Mouse (Mus musculus): Measurements from ENCODE around the gene Sdad1. TPM values are rescaled to one million over a fixed set of nuclear protein-coding genes. Genes with fewer than 3 reads are reported as not detected.

Sdad1 gene
- polyA plus RNA-seq, 1 experiment from 2014 or later = 37.4 TPM

- no peak for ATAC-seq (ENCODE audit: low read depth)
- no peak overlapping the region for H3K4me2 ChIP-seq (ENCODE audit: low read depth, low read length)
- H3K4me3 ChIP-seq (ENCODE audit: low read depth, low read length) = no peak overlapping the region
- 94% methylated on average over 3 of the region's 3 CpGs for WGBS
- no peaks in the 10 kb centered on the region for H3K27me3 ChIP-seq (ENCODE audit: control insufficient read depth, insufficient read depth, low read length)
- H3K9me3 ChIP-seq (ENCODE audit: control insufficient read depth, low read length) = no peaks in the 10 kb centered on the region
- no peak overlapping the region for H3K27ac ChIP-seq (ENCODE audit: low read depth, low read length)
- H3K4me1 ChIP-seq (ENCODE audit: control insufficient read depth, insufficient read depth, low read length) = no peaks in the 10 kb centered on the region
- no peaks in the 10 kb centered on the region for H3K36me3 ChIP-seq (ENCODE audit: control insufficient read depth, insufficient read depth, low read length)
- no peak overlapping the region for H3K9ac ChIP-seq (replicated peaks; ENCODE audit: low read depth, low read length)
Observed at GRCm38 (mm10) chr5:92336743-92337142, 26.5 kb upstream of the Sdad1 start.

- no peaks in the 10 kb centered on the region for H3K4me1 ChIP-seq (ENCODE audit: control insufficient read depth, insufficient read depth, low read length)
- no peak overlapping the region for H3K4me3 ChIP-seq (ENCODE audit: low read depth, low read length)
- no peaks in the 10 kb centered on the region for H3K27me3 ChIP-seq (ENCODE audit: control insufficient read depth, insufficient read depth, low read length)
- H3K9ac ChIP-seq (replicated peaks; ENCODE audit: low read depth, low read length) = no peak overlapping the region
- no peak for ATAC-seq (ENCODE audit: low read depth)
- WGBS = 70% methylated on average over 9 of the region's 9 CpGs
- H3K27ac ChIP-seq (ENCODE audit: low read depth, low read length) = no peak overlapping the region
- H3K4me2 ChIP-seq (ENCODE audit: low read depth, low read length) = no peak overlapping the region
- no peaks in the 10 kb centered on the region for H3K9me3 ChIP-seq (ENCODE audit: control insufficient read depth, low read length)
- H3K36me3 ChIP-seq (ENCODE audit: control insufficient read depth, insufficient read depth, low read length) = no peaks in the 10 kb centered on the region
Observed at GRCm38 (mm10) chr5:92332359-92332840, 22.1 kb upstream of the Sdad1 start.

GRCm38 (mm10) chr5:92331635-92332338 is 21.5 kb upstream of the Sdad1 start, which contains the start of gene Art3:
Art3 (plus strand) TSS chr5:92331827.
- no peaks in the 10 kb centered on the region for H3K4me1 ChIP-seq (ENCODE audit: control insufficient read depth, insufficient read depth, low read length)
- 93% methylated on average over 17 of the region's 17 CpGs for WGBS
- H3K27me3 ChIP-seq (ENCODE audit: control insufficient read depth, insufficient read depth, low read length) = no peaks in the 10 kb centered on the region
- H3K9ac ChIP-seq (replicated peaks; ENCODE audit: low read depth, low read length) = no peak within 1 kb of the TSS
- H3K4me3 ChIP-seq (ENCODE audit: low read depth, low read length) = no peak within 1 kb of the TSS
- no peaks in the 10 kb centered on the region for H3K36me3 ChIP-seq (ENCODE audit: control insufficient read depth, insufficient read depth, low read length)
- no peak within 1 kb of the TSS for H3K27ac ChIP-seq (ENCODE audit: low read depth, low read length)
- H3K9me3 ChIP-seq (ENCODE audit: control insufficient read depth, low read length) = no peaks in the 10 kb centered on the region
- no peak within 1 kb of the TSS for H3K4me2 ChIP-seq (ENCODE audit: low read depth, low read length)
- ATAC-seq (ENCODE audit: low read depth) = no peak

- Histone ChIP-seq H3K9ac (replicated peaks; ENCODE audit: low read depth, low read length) (no peak overlapping the region), H3K9me3 (ENCODE audit: control insufficient read depth, low read length) (no peaks in the 10 kb centered on the region), H3K4me2 (ENCODE audit: low read depth, low read length) (no peak overlapping the region), H3K4me1 (ENCODE audit: control insufficient read depth, insufficient read depth, low read length) (no peaks in the 10 kb centered on the region), H3K36me3 (ENCODE audit: control insufficient read depth, insufficient read depth, low read length) (no peaks in the 10 kb centered on the region), H3K27ac (ENCODE audit: low read depth, low read length) (no peak overlapping the region), H3K27me3 (ENCODE audit: control insufficient read depth, insufficient read depth, low read length) (no peaks in the 10 kb centered on the region), H3K4me3 (ENCODE audit: low read depth, low read length) (no peak overlapping the region)
- 91% methylated on average over 12 of the region's 12 CpGs for WGBS
- no peak for ATAC-seq (ENCODE audit: low read depth)
Observed at GRCm38 (mm10) chr5:92331122-92331521, 20.8 kb upstream of the Sdad1 start.

GRCm38 (mm10) chr5:92327929-92328328 is 17.6 kb upstream of the Sdad1 start, which contains the start of gene Cxcl9:
Cxcl9 (minus strand) TSS chr5:92328079.
- Histone ChIP-seq H3K4me2 (ENCODE audit: low read depth, low read length) (no peak within 1 kb of the TSS), H3K36me3 (ENCODE audit: control insufficient read depth, insufficient read depth, low read length) (no peaks in the 10 kb centered on the region), H3K4me1 (ENCODE audit: control insufficient read depth, insufficient read depth, low read length) (no peaks in the 10 kb centered on the region), H3K27me3 (ENCODE audit: control insufficient read depth, insufficient read depth, low read length) (no peaks in the 10 kb centered on the region), H3K9ac (replicated peaks; ENCODE audit: low read depth, low read length) (no peak within 1 kb of the TSS), H3K27ac (ENCODE audit: low read depth, low read length) (no peak within 1 kb of the TSS), H3K9me3 (ENCODE audit: control insufficient read depth, low read length) (no peaks in the 10 kb centered on the region), H3K4me3 (ENCODE audit: low read depth, low read length) (no peak within 1 kb of the TSS)
- ATAC-seq (ENCODE audit: low read depth) = no peak
- 87% methylated on average over 7 of the region's 7 CpGs for WGBS

GRCm38 (mm10) chr5:92327367-92327766 is 17.1 kb upstream of the Sdad1 start:
- Histone ChIP-seq H3K4me1 (ENCODE audit: control insufficient read depth, insufficient read depth, low read length) (no peaks in the 10 kb centered on the region), H3K4me2 (ENCODE audit: low read depth, low read length) (no peak overlapping the region), H3K9me3 (ENCODE audit: control insufficient read depth, low read length) (no peaks in the 10 kb centered on the region), H3K9ac (replicated peaks; ENCODE audit: low read depth, low read length) (no peak overlapping the region), H3K27me3 (ENCODE audit: control insufficient read depth, insufficient read depth, low read length) (no peaks in the 10 kb centered on the region), H3K4me3 (ENCODE audit: low read depth, low read length) (no peak overlapping the region), H3K36me3 (ENCODE audit: control insufficient read depth, insufficient read depth, low read length) (no peaks in the 10 kb centered on the region), H3K27ac (ENCODE audit: low read depth, low read length) (no peak overlapping the region)
- no peak for ATAC-seq (ENCODE audit: low read depth)
- 80% methylated on average over 6 of the region's 6 CpGs for WGBS

- Histone ChIP-seq H3K9ac (replicated peaks; ENCODE audit: low read depth, low read length) (no peak overlapping the region), H3K9me3 (ENCODE audit: control insufficient read depth, low read length) (no peaks in the 10 kb centered on the region), H3K36me3 (ENCODE audit: control insufficient read depth, insufficient read depth, low read length) (no peaks in the 10 kb centered on the region), H3K27ac (ENCODE audit: low read depth, low read length) (no peak overlapping the region), H3K4me2 (ENCODE audit: low read depth, low read length) (no peak overlapping the region), H3K4me1 (ENCODE audit: control insufficient read depth, insufficient read depth, low read length) (no peaks in the 10 kb centered on the region), H3K27me3 (ENCODE audit: control insufficient read depth, insufficient read depth, low read length) (no peaks in the 10 kb centered on the region), H3K4me3 (ENCODE audit: low read depth, low read length) (no peak overlapping the region)
- 89% methylated on average over 5 of the region's 5 CpGs for WGBS
- no peak for ATAC-seq (ENCODE audit: low read depth)
Observed at GRCm38 (mm10) chr5:92323264-92323663, 13.0 kb upstream of the Sdad1 start.

GRCm38 (mm10) chr5:92322612-92323011 is 12.3 kb upstream of the Sdad1 start:
- Histone ChIP-seq H3K4me1 (ENCODE audit: control insufficient read depth, insufficient read depth, low read length) (no peaks in the 10 kb centered on the region), H3K27ac (ENCODE audit: low read depth, low read length) (no peak overlapping the region), H3K4me2 (ENCODE audit: low read depth, low read length) (no peak overlapping the region), H3K9ac (replicated peaks; ENCODE audit: low read depth, low read length) (no peak overlapping the region), H3K36me3 (ENCODE audit: control insufficient read depth, insufficient read depth, low read length) (no peaks in the 10 kb centered on the region), H3K27me3 (ENCODE audit: control insufficient read depth, insufficient read depth, low read length) (no peaks in the 10 kb centered on the region), H3K4me3 (ENCODE audit: low read depth, low read length) (no peak overlapping the region), H3K9me3 (ENCODE audit: control insufficient read depth, low read length) (no peaks in the 10 kb centered on the region)
- ATAC-seq (ENCODE audit: low read depth) = no peak
- 91% methylated on average over 4 of the region's 4 CpGs for WGBS

GRCm38 (mm10) chr5:92321631-92322400 is 11.5 kb upstream of the Sdad1 start:
- no peaks in the 10 kb centered on the region for H3K27me3 ChIP-seq (ENCODE audit: control insufficient read depth, insufficient read depth, low read length)
- no peaks in the 10 kb centered on the region for H3K9me3 ChIP-seq (ENCODE audit: control insufficient read depth, low read length)
- no peak for ATAC-seq (ENCODE audit: low read depth)
- no peak overlapping the region for H3K4me2 ChIP-seq (ENCODE audit: low read depth, low read length)
- H3K9ac ChIP-seq (replicated peaks; ENCODE audit: low read depth, low read length) = no peak overlapping the region
- WGBS = 78% methylated on average over 8 of the region's 8 CpGs
- no peaks in the 10 kb centered on the region for H3K36me3 ChIP-seq (ENCODE audit: control insufficient read depth, insufficient read depth, low read length)
- H3K4me3 ChIP-seq (ENCODE audit: low read depth, low read length) = no peak overlapping the region
- H3K4me1 ChIP-seq (ENCODE audit: control insufficient read depth, insufficient read depth, low read length) = no peaks in the 10 kb centered on the region
- H3K27ac ChIP-seq (ENCODE audit: low read depth, low read length) = no peak overlapping the region

Measured in neural tube, embryonic 14.5 days (tissue).